Mouse (Mus musculus): ENCODE measurements around the gene Cib1. TPM values are rescaled to one million over a fixed set of nuclear protein-coding genes. Genes with fewer than 3 reads are reported as not detected.

The Cib1 gene
- total and polyA plus RNA-seq, 3 experiments: 84.5 to 145 TPM; not detected in 1

DNA sequence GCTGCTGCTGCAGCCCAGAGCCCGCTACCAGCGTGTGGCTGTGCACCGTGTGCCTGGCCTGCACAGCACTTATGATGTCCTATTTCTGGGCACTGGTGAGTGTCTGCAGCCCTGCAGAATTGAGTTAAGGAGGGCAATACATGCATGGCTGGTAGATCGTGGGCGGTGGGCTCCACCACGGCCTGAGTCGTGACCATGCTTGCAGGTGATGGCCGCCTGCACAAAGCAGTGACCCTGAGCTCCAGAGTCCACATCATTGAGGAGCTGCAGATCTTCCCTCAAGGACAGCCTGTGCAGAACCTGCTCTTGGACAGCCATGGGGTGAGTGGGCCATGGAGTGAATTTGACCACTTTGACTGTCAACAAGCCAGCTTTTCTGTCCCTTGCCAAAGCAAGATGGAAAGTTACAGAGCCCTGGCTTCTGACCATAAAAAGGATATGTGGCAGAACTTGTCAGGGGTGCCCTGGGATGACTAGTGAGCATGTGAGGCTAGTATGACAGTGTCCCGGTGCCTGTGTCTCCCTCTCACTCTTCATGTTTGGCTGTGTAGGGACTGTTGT is 12.3 kb downstream of the Cib1 start:
- Histone ChIP-seq H3K27me3 (ENCODE audit: control insufficient read depth in 1 of 2, insufficient read depth in 2 of 2, low read length in 2 of 2) (no peaks in the 10 kb centered on the region), H3K4me3 (ENCODE audit: control insufficient read depth in 1 of 2, insufficient read depth in 1 of 2, low read depth in 2 of 2, low read length in 2 of 2) (no peak overlapping the region), H3K36me3 (ENCODE audit: control insufficient read depth in 1 of 2, insufficient read depth in 2 of 2, low read length in 2 of 2) (peaks cover 0 to 10% of the 10 kb centered on the region in 2 experiments; a peak in 2 of 4 replicates), H3K9ac (ENCODE audit: control insufficient read depth, low read depth, low read length, poor library complexity, severe bottlenecking) (no peak overlapping the region), H3K4me1 (ENCODE audit: control insufficient read depth in 1 of 2, insufficient read depth in 2 of 2, low read length in 2 of 2) (no peaks in the 10 kb centered on the region), H3K79me2 (ENCODE audit: control insufficient read depth, insufficient read depth, low read length, poor library complexity) (no peaks in the 10 kb centered on the region), H3K27ac (ENCODE audit: control insufficient read depth, low read depth, low read length) (no peak overlapping the region), H3K9me3 (replicated peaks; ENCODE audit: insufficient read depth, low read length) (no peaks in the 10 kb centered on the region)
- no peak for TF ChIP-seq KAT2A (conservative IDR thresholded peaks at IDR 0.05; ENCODE audit: low read depth, low read length)
- TF ChIP-seq MYB (IDR thresholded peaks at IDR 0.05; ENCODE audit: low read depth, low read length): no peak
- TF ChIP-seq CHD1 (IDR thresholded peaks at IDR 0.05; ENCODE audit: low read depth, low read length): no peak
- TF ChIP-seq SIN3A (IDR thresholded peaks at IDR 0.05; ENCODE audit: low read length): no peak
- no peak for TF ChIP-seq GABPA (IDR thresholded peaks at IDR 0.05; ENCODE audit: low read depth, low read length)
- no peak for TF ChIP-seq E2F4 (IDR thresholded peaks at IDR 0.05; ENCODE audit: borderline replicate concordance, low read depth, low read length)
- TF ChIP-seq CHD2 (IDR thresholded peaks at IDR 0.05; ENCODE audit: low read length): no peak
- no peak for TF ChIP-seq MEF2A (IDR thresholded peaks at IDR 0.05; ENCODE audit: extremely low read depth, insufficient replicate concordance, low read depth, low read length, poor library complexity, severe bottlenecking)
- no peak for TF ChIP-seq BHLHE40 (IDR thresholded peaks at IDR 0.05; ENCODE audit: borderline replicate concordance, low read depth, low read length)
- TF ChIP-seq UBTF (IDR thresholded peaks at IDR 0.05; ENCODE audit: borderline replicate concordance, insufficient read depth, low read depth, low read length): no peak
- TF ChIP-seq EP300 (IDR thresholded peaks at IDR 0.05; ENCODE audit: low read depth in 1 of 2, low read length in 2 of 2): no peak
- no peak for TF ChIP-seq NELFE (IDR thresholded peaks at IDR 0.05; ENCODE audit: low read depth, low read length)
- TF ChIP-seq ZNF384 (IDR thresholded peaks at IDR 0.05; ENCODE audit: low read depth, low read length): no peak
- no peak for DNase-seq (ENCODE audit: low read depth, low spot score)

DNA sequence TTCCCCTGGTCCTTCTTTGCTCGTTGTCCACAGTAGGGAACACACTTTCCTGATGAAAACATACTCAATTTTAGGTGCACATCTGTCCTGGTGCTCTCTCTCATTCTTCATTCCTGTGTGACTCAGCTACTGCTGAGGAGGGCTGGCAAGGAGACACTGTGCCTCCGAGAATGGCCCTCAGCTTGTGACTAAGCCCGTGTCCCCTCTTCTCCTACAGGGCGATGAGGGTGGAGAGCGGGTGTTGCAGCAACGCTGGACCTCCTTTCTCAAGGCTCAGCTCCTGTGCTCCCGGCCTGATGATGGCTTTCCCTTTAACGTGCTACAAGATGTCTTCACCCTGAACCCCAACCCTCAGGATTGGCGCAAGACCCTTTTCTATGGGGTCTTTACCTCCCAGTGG is 13.9 kb downstream of the Cib1 start:
- Histone ChIP-seq H3K9ac (ENCODE audit: control insufficient read depth, low read depth, low read length, poor library complexity, severe bottlenecking) (no peak overlapping the region), H3K27ac (ENCODE audit: control insufficient read depth, low read depth, low read length) (no peak overlapping the region), H3K36me3 (ENCODE audit: control insufficient read depth in 1 of 2, insufficient read depth in 2 of 2, low read length in 2 of 2) (peaks cover 0 to 10% of the 10 kb centered on the region in 2 experiments; a peak in 2 of 4 replicates), H3K4me1 (ENCODE audit: control insufficient read depth in 1 of 2, insufficient read depth in 2 of 2, low read length in 2 of 2) (no peaks in the 10 kb centered on the region), H3K27me3 (ENCODE audit: control insufficient read depth in 1 of 2, insufficient read depth in 2 of 2, low read length in 2 of 2) (no peaks in the 10 kb centered on the region), H3K9me3 (replicated peaks; ENCODE audit: insufficient read depth, low read length) (no peaks in the 10 kb centered on the region), H3K79me2 (ENCODE audit: control insufficient read depth, insufficient read depth, low read length, poor library complexity) (no peaks in the 10 kb centered on the region), H3K4me3 (ENCODE audit: control insufficient read depth in 1 of 2, insufficient read depth in 1 of 2, low read depth in 2 of 2, low read length in 2 of 2) (no peak overlapping the region)
- no peak for DNase-seq (ENCODE audit: low read depth, low spot score)
- no peak for TF ChIP-seq MAZ (IDR thresholded peaks at IDR 0.05; ENCODE audit: low read depth, low read length)
- no peak for TF ChIP-seq ZNF384 (IDR thresholded peaks at IDR 0.05; ENCODE audit: low read depth, low read length)
- no peak for TF ChIP-seq JUND (IDR thresholded peaks at IDR 0.05; ENCODE audit: low read depth, low read length)
- TF ChIP-seq MEF2A (IDR thresholded peaks at IDR 0.05; ENCODE audit: extremely low read depth, insufficient replicate concordance, low read depth, low read length, poor library complexity, severe bottlenecking): no peak
- TF ChIP-seq MYB (IDR thresholded peaks at IDR 0.05; ENCODE audit: low read depth, low read length): no peak
- TF ChIP-seq EP300 (IDR thresholded peaks at IDR 0.05; ENCODE audit: low read depth in 1 of 2, low read length in 2 of 2): no peak
- no peak for TF ChIP-seq NELFE (IDR thresholded peaks at IDR 0.05; ENCODE audit: low read depth, low read length)
- TF ChIP-seq POLR2A (IDR thresholded peaks at IDR 0.05; ENCODE audit: control insufficient read depth in 1 of 2, insufficient read depth in 1 of 2, low read depth in 1 of 2, low read length in 2 of 2, poor library complexity in 1 of 2): no peak
- no peak for TF ChIP-seq ZKSCAN1 (IDR thresholded peaks at IDR 0.05; ENCODE audit: low read depth, low read length)
- no peak for TF ChIP-seq POLR2AphosphoS2 (IDR thresholded peaks at IDR 0.05; ENCODE audit: low read length)
- TF ChIP-seq USF2 (IDR thresholded peaks at IDR 0.05; ENCODE audit: borderline replicate concordance in 1 of 2, insufficient read depth in 1 of 2, low read depth in 1 of 2, low read length in 2 of 2): no peak
- TF ChIP-seq E2F4 (IDR thresholded peaks at IDR 0.05; ENCODE audit: borderline replicate concordance, low read depth, low read length): no peak
- no peak for TF ChIP-seq USF1 (IDR thresholded peaks at IDR 0.05; ENCODE audit: low read depth, low read length)
- no peak for TF ChIP-seq CTCF (IDR thresholded peaks at IDR 0.05 in 2 of 3, conservative IDR thresholded peaks at IDR 0.05 in 1 of 3; ENCODE audit: control insufficient read depth in 1 of 3, insufficient read depth in 1 of 3, low read depth in 2 of 3, low read length in 3 of 3, poor library complexity in 1 of 3, severe bottlenecking in 1 of 3)
- no peak for TF ChIP-seq MYC (IDR thresholded peaks at IDR 0.05; ENCODE audit: low read depth, low read length)
- TF ChIP-seq TCF12 (IDR thresholded peaks at IDR 0.05; ENCODE audit: low read depth, low read length): no peak
